Mouse (Mus musculus) liver, postnatal 0 days (tissue): ENCODE data around the gene Ankrd40. TPM values are rescaled to one million over a fixed set of nuclear protein-coding genes. Genes with fewer than 3 reads are reported as not detected.
A peak's percentile ranks its signal among the peaks of the same experiment; 100 is the strongest.

Experiments
- ATAC-seq: fragments of 200-750 bp; cut with Nextera tagmentation; 2 replicates; pipeline ENCODE4 v1.8.0; 2017; ENCODE audit warnings: mild to moderate bottlenecking, moderate library complexity
- DNase-seq: peaks from one replicate; pipeline ENCODE4 v3.0.0-alpha.2; 2016
- H3K27ac ChIP-seq: fragments of 300-500 bp; sonication (generic); 2 replicates; pipeline ENCODE4 v1.5.1; 2014; ENCODE audit warnings: antibody characterized with exemption, moderate library complexity, mild to moderate bottlenecking, low read depth
- H3K27me3 ChIP-seq: fragments of 300-500 bp; sonication (generic); 2 replicates; pipeline ENCODE4 v1.6.1; 2014; ENCODE audit warnings: low read length, control low read depth, mixed read lengths; ENCODE audit not compliant: insufficient read depth
- H3K36me3 ChIP-seq: fragments of 300-500 bp; sonication (generic); replicated peaks from 2 replicates; pipeline ENCODE4 v1.6.1; 2014; ENCODE audit warnings: mild to moderate bottlenecking, control low read depth, low read length, moderate library complexity, mixed read lengths; ENCODE audit not compliant: insufficient read depth
- H3K4me1 ChIP-seq: fragments of 300-500 bp; sonication (generic); 2 replicates; pipeline ENCODE4 v1.6.1; 2014; ENCODE audit warnings: antibody characterized with exemption, mild to moderate bottlenecking, control low read depth; ENCODE audit not compliant: insufficient read depth
- H3K4me2 ChIP-seq: fragments of 300-500 bp; sonication (generic); 2 replicates; pipeline ENCODE4 v1.6.1; 2014; ENCODE audit warnings: low read depth, mild to moderate bottlenecking, low read length, moderate library complexity, mixed read lengths
- H3K4me3 ChIP-seq: fragments of 300-500 bp; sonication (generic); 2 replicates; pipeline ENCODE4 v1.5.1; 2014; ENCODE audit warnings: low read depth, low read length
- H3K9ac ChIP-seq: fragments of 300-500 bp; sonication (generic); replicated peaks from 2 replicates; pipeline ENCODE4 v1.6.1; 2014; ENCODE audit warnings: mild to moderate bottlenecking, moderate library complexity
- H3K9me3 ChIP-seq: fragments of 300-500 bp; sonication (generic); 2 replicates; pipeline ENCODE4 v1.6.1; 2016; ENCODE audit warnings: mild to moderate bottlenecking, control low read depth, low read length, mixed read lengths
- CTCF ChIP-seq: sonication (generic); IDR thresholded peaks from 2 replicates; pipeline ENCODE4 v1.5.1; 2016; ENCODE audit warnings: antibody characterized with exemption, low read depth
- EP300 ChIP-seq: IDR thresholded peaks from 2 replicates; pipeline ENCODE4 v1.6.1; 2016; ENCODE audit warnings: antibody characterized with exemption, low read depth, mild to moderate bottlenecking
- WGBS: fragments of 180-500 bp; shearing (Covaris S2); extraction: QIAGEN DNeasy Blood & Tissue Kit; methylation state at CpG from one replicate; pipeline ENCODE4 v1.1.7; 2014; ENCODE audit not compliant: insufficient replicate concordance; 5-methylcytosine and 5-hydroxymethylcytosine counted together
- polyA plus RNA-seq: library from polyadenylated mRNA; unstranded; fragments of >200 nt; fragmentation: Nextera tagmentation; extraction: Ambion mirVana; gene quantifications from 2 replicates; pipeline ENCODE4 v1.2.1, GENCODE M21; 2015

Gene Ankrd40
- polyA plus RNA-seq, 1 experiment from 2014 or later: 8.5 TPM

DNA sequence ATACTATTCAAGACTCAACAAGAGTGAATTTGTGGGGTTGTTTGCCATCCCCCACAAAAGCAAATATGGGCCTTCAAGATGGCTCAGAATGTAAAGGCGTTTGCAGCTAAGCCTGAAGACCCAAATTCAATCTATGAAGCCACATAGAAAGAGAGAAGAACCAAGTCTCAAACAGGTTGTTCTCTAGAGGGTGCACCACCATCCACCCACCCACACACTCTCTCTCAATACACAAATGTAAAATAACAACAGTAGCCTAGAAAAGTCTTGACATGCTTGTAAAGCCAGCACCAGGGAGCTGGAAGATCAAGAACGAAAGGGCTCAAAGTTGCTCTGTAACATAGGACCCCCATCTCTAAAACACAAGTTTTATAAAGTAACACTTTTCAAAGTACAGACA lies 11.3 kb upstream of the Ankrd40 start:
- 64% methylated on average over 2 of the region's 2 CpGs for WGBS
- ATAC-seq: no peak
- Histone ChIP-seq H3K9ac (no peak overlapping the region), H3K4me1 (peaks cover 56% of the 10 kb centered on the region), H3K27ac (peak overlapping the region; percentile 32; the same call in 1 of the 2 replicates), H3K4me3 (no peak overlapping the region), H3K36me3 (peaks cover 7% of the 10 kb centered on the region), H3K4me2 (peak overlapping the region; percentile 35), H3K27me3 (no peaks in the 10 kb centered on the region), H3K9me3 (no peaks in the 10 kb centered on the region)
- TF ChIP-seq EP300 (no peak), CTCF (no peak)
- DNase-seq: no peak

DNA sequence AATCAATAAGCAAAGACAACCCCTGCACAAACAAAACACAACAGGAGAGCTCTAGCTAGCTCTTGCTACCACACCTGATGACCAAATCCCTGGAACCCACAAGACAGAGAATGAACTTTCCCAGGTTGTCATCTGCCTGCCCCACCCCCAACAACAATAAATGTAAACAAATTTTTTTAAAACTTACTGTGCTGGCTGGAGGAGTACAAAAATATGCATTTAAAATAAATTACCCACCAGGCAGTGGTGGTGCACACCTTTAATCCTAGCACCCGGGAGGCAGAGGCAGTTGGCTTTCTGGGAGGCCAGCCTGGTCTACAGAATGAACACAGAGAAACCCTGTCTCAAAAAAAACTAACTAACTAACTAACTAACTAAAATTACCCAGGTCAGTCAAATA lies 10.8 kb upstream of the Ankrd40 start:
- Histone ChIP-seq H3K36me3 (peaks cover 7% of the 10 kb centered on the region), H3K4me3 (no peak overlapping the region), H3K9ac (no peak overlapping the region), H3K27me3 (no peaks in the 10 kb centered on the region), H3K9me3 (no peaks in the 10 kb centered on the region), H3K27ac (0 out of 2 replicates have a peak overlapping the region, but pooled peaks have one; percentile 32), H3K4me2 (peak overlapping the region; percentile 35), H3K4me1 (peaks cover 56% of the 10 kb centered on the region)
- no peak for TF ChIP-seq EP300
- TF ChIP-seq CTCF: no peak
- ATAC-seq: no peak
- DNase-seq: no peak
- 63% methylated on average over 1 of the region's 1 CpGs for WGBS

DNA sequence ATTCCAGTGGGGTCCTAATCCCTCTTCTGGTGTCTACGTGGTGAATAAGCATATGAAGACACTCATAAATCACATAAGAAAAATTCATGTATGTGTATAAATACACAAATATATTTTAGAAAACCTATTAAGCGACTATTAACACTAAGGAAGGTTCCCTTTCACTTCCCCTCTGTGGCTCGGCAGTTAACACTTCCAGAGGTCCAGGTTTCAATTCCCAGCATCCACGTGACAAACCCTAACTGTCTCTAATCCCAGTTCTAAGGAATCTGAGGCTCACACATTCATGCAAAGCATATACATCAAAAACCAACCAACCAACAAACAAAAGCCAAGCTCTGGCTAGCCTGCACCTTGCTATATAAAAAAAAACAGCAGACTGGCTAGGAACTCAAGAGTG lies 10.3 kb upstream of the Ankrd40 start:
- ATAC-seq (no peak), DNase-seq (no peak)
- Histone ChIP-seq H3K27me3 (no peaks in the 10 kb centered on the region), H3K27ac (0 out of 2 replicates have a peak overlapping the region, but pooled peaks have one; percentile 0), H3K4me2 (peak overlapping the region; percentile 35), H3K36me3 (peaks cover 7% of the 10 kb centered on the region), H3K4me1 (peaks cover 59% of the 10 kb centered on the region), H3K9me3 (no peaks in the 10 kb centered on the region), H3K9ac (no peak overlapping the region; the same call in 1 of the 2 replicates), H3K4me3 (no peak overlapping the region)
- 44% methylated on average over 4 of the region's 4 CpGs for WGBS
- no peak for TF ChIP-seq CTCF
- TF ChIP-seq EP300: no peak

DNA sequence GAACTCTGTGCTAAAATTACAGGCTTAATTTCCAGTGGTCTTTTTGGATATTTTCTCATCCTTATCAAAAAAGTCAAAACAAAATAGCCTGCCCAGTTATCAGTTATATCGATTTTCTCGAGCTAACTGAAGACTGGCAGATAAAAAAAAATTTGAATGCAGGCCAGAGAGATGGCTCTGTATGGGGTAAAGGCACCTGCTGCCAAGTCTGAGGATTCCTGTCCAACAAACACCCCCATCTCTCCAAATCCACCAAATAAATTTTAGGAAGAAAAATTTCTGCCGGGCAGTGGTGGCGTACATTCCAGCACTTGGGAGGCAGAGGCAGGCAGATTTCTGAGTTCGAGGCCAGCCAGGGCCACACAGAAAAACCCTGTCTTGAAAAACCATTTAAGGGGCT lies 9.7 kb upstream of the Ankrd40 start:
- Histone ChIP-seq H3K27me3 (no peaks in the 10 kb centered on the region), H3K4me3 (no peak overlapping the region), H3K4me2 (peak overlapping the region; percentile 35), H3K9ac (no peak overlapping the region; the same call in 1 of the 2 replicates), H3K36me3 (peaks cover 7% of the 10 kb centered on the region), H3K9me3 (no peaks in the 10 kb centered on the region), H3K4me1 (peaks cover 64% of the 10 kb centered on the region), H3K27ac (0 out of 2 replicates have a peak overlapping the region, but pooled peaks have one; percentile 0)
- DNase-seq (no peak), ATAC-seq (no peak)
- WGBS: 58% methylated on average over 5 of the region's 5 CpGs
- TF ChIP-seq EP300 (no peak), CTCF (no peak)

DNA sequence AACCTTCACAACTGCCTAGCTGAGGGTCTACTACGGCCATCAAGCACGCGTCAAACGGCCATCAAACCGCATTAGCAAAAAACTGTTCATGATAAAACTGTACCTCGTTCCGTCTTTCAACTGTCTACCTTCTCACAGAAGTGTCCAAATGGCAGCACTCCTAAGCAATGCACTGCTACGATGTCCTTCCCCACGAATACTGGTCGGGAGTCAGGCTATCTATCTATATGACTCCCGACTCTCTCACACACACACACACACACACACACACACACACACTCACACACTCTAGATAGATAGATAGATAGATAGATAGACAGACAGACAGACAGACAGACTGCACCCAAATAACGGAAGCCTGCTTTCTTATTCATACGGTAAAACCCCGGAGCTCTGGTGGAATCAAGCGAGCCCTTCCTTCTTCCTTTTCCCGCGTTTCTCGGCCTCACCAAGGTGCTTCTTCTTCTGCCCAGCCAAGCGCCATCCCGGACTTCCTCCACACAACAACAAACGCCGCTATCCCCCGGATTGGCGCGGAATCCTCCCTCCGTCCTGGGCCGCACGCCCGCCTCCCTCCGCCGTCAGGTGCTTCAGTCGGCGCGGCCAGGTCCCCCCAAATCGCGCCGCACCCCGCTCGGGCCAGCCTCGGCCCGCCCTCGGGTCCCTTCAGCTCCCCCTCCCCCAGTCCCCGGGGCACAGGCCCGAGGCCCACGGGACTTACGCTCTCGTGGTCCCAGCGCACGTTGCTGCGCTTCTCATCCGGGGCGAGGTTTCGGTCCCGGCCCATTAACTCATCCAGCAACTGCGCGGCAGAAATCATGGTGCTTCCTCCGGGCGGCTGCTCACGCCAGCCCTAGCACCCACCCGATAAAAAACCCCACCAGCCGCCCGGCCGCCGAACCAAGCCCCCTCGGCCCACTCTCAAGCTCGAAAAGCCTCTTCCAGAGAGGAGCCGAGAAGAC lies 6.6 kb upstream of the Ankrd40 start:
- no peak for TF ChIP-seq CTCF
- no peak for TF ChIP-seq EP300
- Histone ChIP-seq H3K27ac (peak overlapping the region; percentile 97), H3K27me3 (no peaks in the 10 kb centered on the region), H3K36me3 (0 out of 2 replicates have a peak, but pooled peaks cover 3% of the 10 kb centered on the region), H3K9ac (peak overlapping the region; percentile 96), H3K4me2 (peak overlapping the region; percentile 73), H3K9me3 (no peaks in the 10 kb centered on the region), H3K4me3 (peak overlapping the region; percentile 96), H3K4me1 (peaks cover 38% of the 10 kb centered on the region)
- ATAC-seq: peak; percentile 77
- DNase-seq: peak; percentile 76
- under 1% methylated on average over 62 of the region's 67 CpGs for WGBS

DNA sequence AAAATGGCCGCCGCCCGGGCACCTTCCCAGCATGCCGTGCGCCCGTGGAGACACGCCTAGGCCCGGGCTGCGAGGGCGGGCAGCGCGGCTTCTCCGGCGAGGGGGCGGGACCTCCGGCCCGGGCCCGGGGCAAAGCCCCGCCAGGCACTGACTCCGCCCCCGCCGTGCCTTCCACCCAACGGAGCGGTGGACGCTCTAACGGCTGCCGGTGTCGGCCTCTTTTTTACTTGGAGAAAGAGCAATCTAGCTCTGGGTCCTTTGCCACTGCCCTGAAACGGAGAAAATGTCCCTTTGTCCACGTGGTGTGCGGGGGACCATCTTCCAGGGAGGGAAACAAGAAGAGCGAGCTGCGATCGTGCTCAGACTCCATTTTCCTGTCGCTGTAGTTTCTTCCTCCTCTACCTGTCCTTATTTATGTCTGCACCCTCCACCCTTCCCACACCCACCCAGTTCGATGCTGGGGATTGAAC lies 5.8 kb upstream of the Ankrd40 start, which contains the start of gene Luc7l3:
Gene Luc7l3, minus strand, starts transcription at position 58 of the 470 bp plus-strand sequence.
- H3K36me3 ChIP-seq: 0 out of 2 replicates have a peak, but pooled peaks cover 3% of the 10 kb centered on the region
- peak within 1 kb of the TSS; percentile 96 for H3K4me3 ChIP-seq
- DNase-seq (peak; percentile 96), ATAC-seq (peak; percentile 96)
- H3K9me3 ChIP-seq: no peaks in the 10 kb centered on the region
- peak within 1 kb of the TSS; percentile 73 for H3K4me2 ChIP-seq
- WGBS: 1% methylated on average over 34 of the region's 36 CpGs
- no peaks in the 10 kb centered on the region for H3K27me3 ChIP-seq
- peak within 1 kb of the TSS; percentile 96 for H3K9ac ChIP-seq
- H3K27ac ChIP-seq: peak within 1 kb of the TSS; percentile 97
- H3K4me1 ChIP-seq: peaks cover 35% of the 10 kb centered on the region
- TF ChIP-seq EP300 (no peak), CTCF (no peak)
